In genomic region chr2:157564723-157565122, GRCm38 (mm10) we compare ENCODE assay signal across 10 mouse cellular contexts. TPM values are rescaled to one million over a fixed set of nuclear protein-coding genes. Genes with fewer than 3 reads are reported as not detected.
A peak's percentile ranks its signal among the peaks of the same experiment; 100 is the strongest.
DNase-seq lines count a peak whose midpoint lies in the region; ATAC-seq and TF ChIP-seq lines count a peak whose summit lies in the region.
"Had no signal": no experiment of that assay in that cellular context is flagged by ENCODE, and none has a peak within 500 bp of the region (broad histone marks: within the 10 kb centered on the region; RNA-seq: fewer than 3 reads in every experiment).

No protein-coding gene starts in this region.

- peaks cover 26% of the 10 kb centered on the region for H3K9me3 ChIP-seq in heart, embryonic 13.5 days
- peaks cover 56% of the 10 kb centered on the region for H3K9me3 ChIP-seq in E14TG2a.4 (ENCODE audit: low read length)
- H3K9me3 ChIP-seq in forebrain, embryonic 15.5 days, result peaks cover 3% of the 10 kb centered on the region; the same call in 1 of the 2 replicates
- no peaks in the 10 kb centered on the region for H3K9me3 ChIP-seq in liver, embryonic 15.5 days (replicated peaks)

- peak overlapping the region; percentile 88 for H3K4me2 ChIP-seq in heart, embryonic 13.5 days
- peak overlapping the region; percentile 80 for H3K4me2 ChIP-seq in forebrain, embryonic 15.5 days (replicated peaks)
- peak overlapping the region; percentile 86; the same call in 1 of the 2 replicates for H3K4me2 ChIP-seq in liver, embryonic 15.5 days

- H3K27ac ChIP-seq in heart, embryonic 13.5 days (replicated peaks), result 0 out of 2 replicates have a peak overlapping the region, but pooled peaks have one; percentile 24
- H3K27ac ChIP-seq in forebrain, embryonic 15.5 days (replicated peaks), result 0 out of 2 replicates have a peak overlapping the region, but pooled peaks have one; percentile 94
- no peak overlapping the region for H3K27ac ChIP-seq in liver, embryonic 15.5 days (replicated peaks)

- 72% methylated on average over 4 of the region's 4 CpGs for WGBS in heart, embryonic 13.5 days
- whole genome bisulfite sequencing in forebrain, embryonic 15.5 days, result 80% methylated on average over 4 of the region's 4 CpGs
- WGBS in liver, embryonic 15.5 days (ENCODE audit: insufficient replicate concordance), result 72% methylated on average over 4 of the region's 4 CpGs

- intact Hi-C loops in heart, postnatal 36 days (cut with DNase I), result no loop called here

- peak overlapping the region; percentile 97 for H3K9ac ChIP-seq in heart, embryonic 13.5 days
- peak overlapping the region; percentile 96 for H3K9ac ChIP-seq in forebrain, embryonic 15.5 days (replicated peaks)
- H3K9ac ChIP-seq in liver, embryonic 15.5 days, result no peak overlapping the region

- H3K27me3 ChIP-seq in heart, embryonic 13.5 days (replicated peaks), result no peaks in the 10 kb centered on the region
- H3K27me3 ChIP-seq in E14TG2a.4 (ENCODE audit: insufficient read depth, low read length), result no peaks in the 10 kb centered on the region
- H3K27me3 ChIP-seq in forebrain, embryonic 15.5 days, result no peaks in the 10 kb centered on the region
- peaks cover 26% of the 10 kb centered on the region for H3K27me3 ChIP-seq in liver, embryonic 15.5 days

- peaks cover 37% of the 10 kb centered on the region for H3K36me3 ChIP-seq in heart, embryonic 13.5 days
- H3K36me3 ChIP-seq in E14TG2a.4 (ENCODE audit: insufficient read depth, low read length), result peaks cover 41% of the 10 kb centered on the region
- peaks cover 15% of the 10 kb centered on the region for H3K36me3 ChIP-seq in forebrain, embryonic 15.5 days
- H3K36me3 ChIP-seq in liver, embryonic 15.5 days (replicated peaks), result peaks cover 11% of the 10 kb centered on the region; the same call in 1 of the 2 replicates

- H3K4me3 ChIP-seq in heart, embryonic 13.5 days, result peak overlapping the region; percentile 97
- H3K4me3 ChIP-seq in E14TG2a.4 (replicated peaks; ENCODE audit: low read length), result peak overlapping the region; percentile 100
- peak overlapping the region; percentile 93 for H3K4me3 ChIP-seq in forebrain, embryonic 15.5 days
- H3K4me3 ChIP-seq in liver, embryonic 15.5 days (replicated peaks), result peak overlapping the region; percentile 80; the same call in 1 of the 2 replicates

- peaks cover 36% of the 10 kb centered on the region for H3K4me1 ChIP-seq in heart, embryonic 13.5 days
- H3K4me1 ChIP-seq in E14TG2a.4 (replicated peaks; ENCODE audit: low read depth, low read length), result peaks cover 35% of the 10 kb centered on the region
- H3K4me1 ChIP-seq in forebrain, embryonic 15.5 days, result peaks cover 44% of the 10 kb centered on the region
- peaks cover 36% of the 10 kb centered on the region for H3K4me1 ChIP-seq in liver, embryonic 15.5 days (replicated peaks)

- TF ChIP-seq CTCF in E14TG2a.4 (conservative IDR thresholded peaks at IDR 0.05; ENCODE audit: low read length), result no peak

- DNase-seq in heart, postnatal 36 days, result no peak
- no peak for DNase-seq in retina, embryonic 14.5 days (ENCODE audit: low spot score)
- DNase-seq in thymus, postnatal 14 days, result no peak
- no peak for DNase-seq in cerebellum, adult 18-20 months
- DNase-seq: adrenal gland, postnatal 10 days had no signal

- no peak for ATAC-seq in heart, embryonic 13.5 days (ENCODE audit: extremely low read depth, insufficient number of reproducible peaks, low FRiP score, low TSS enrichment)
- no peak for ATAC-seq in forebrain, embryonic 15.5 days (replicated peaks)
- ATAC-seq in liver, embryonic 15.5 days (ENCODE audit: insufficient read depth), result no peak

RNA-seq across cellular contexts. Expression of gene Nnat, which starts 4.8 kb away (rescaled TPM):
- 120 and 135 TPM in 2 replicates for polyA plus RNA-seq in heart, embryonic 13.5 days (2015; fragmentation: Nextera tagmentation; extraction: Ambion mirVana)
- under 1 TPM; 0.51 to 0.89 TPM for total RNA-seq in heart, postnatal 36 days (2021)
- 6,946 and 7,065 TPM in 2 replicates for polyA plus RNA-seq in forebrain, embryonic 15.5 days (2015; fragmentation: Nextera tagmentation; extraction: Ambion mirVana)
- 15.5 and 17.1 TPM in 2 replicates for polyA plus RNA-seq in liver, embryonic 15.5 days (2015; fragmentation: Nextera tagmentation; extraction: Ambion mirVana)
- total RNA-seq: neutrophil, adult 5-6 weeks had no signal

RNA-seq across cellular contexts. Expression of gene Blcap, which starts 6.4 kb away (rescaled TPM):
- polyA plus RNA-seq in heart, embryonic 13.5 days (2015; fragmentation: Nextera tagmentation; extraction: Ambion mirVana), result 29.4 and 33.5 TPM in 2 replicates
- total RNA-seq in heart, postnatal 36 days (2021), result 10 to 100 TPM; 46.0 to 53.7 TPM
- 184 and 201 TPM in 2 replicates for polyA plus RNA-seq in forebrain, embryonic 15.5 days (2015; fragmentation: Nextera tagmentation; extraction: Ambion mirVana)
- polyA plus RNA-seq in liver, embryonic 15.5 days (2015; fragmentation: Nextera tagmentation; extraction: Ambion mirVana), result 8.0 and 9.9 TPM in 2 replicates

Comparison
In these comparisons a context has a peak if more than half of its experiments do, and no peak if none do; other contexts are left out.
1. RNA of gene Nnat, which starts 4.8 kb away (polyA plus RNA-seq): 6,946 to 7,065 TPM in forebrain, embryonic 15.5 days; 120 to 135 TPM in heart, embryonic 13.5 days and 15.5 to 17.1 TPM in liver, embryonic 15.5 days; every median in the first group is over 10 times any median in the second.
2. Peak in every context shown above with its lines, with median percentiles within 50 percentile points of each other: H3K4me2 ChIP-seq and H3K4me3 ChIP-seq.